Mouse (Mus musculus) myocyte (in vitro differentiated cells): Measurements from ENCODE around the gene Snrpa. TPM values are rescaled to one million over a fixed set of nuclear protein-coding genes. Genes with fewer than 3 reads are reported as not detected.
"Not testable (repeated sequence)": the region's sequence is repeated elsewhere in the genome, so short reads cannot be mapped to it uniquely, and the experiment has no call there.

Experiments used
- H3K27me3 ChIP-seq: one replicate; pipeline ENCODE4 v1.6.1; 2011; ENCODE audit not compliant: control insufficient read depth, insufficient read depth, insufficient read length
- H3K36me3 ChIP-seq: one replicate; pipeline ENCODE4 v1.6.1; 2011; ENCODE audit not compliant: control insufficient read depth, insufficient read depth
- H3K4me2 ChIP-seq: one replicate; pipeline ENCODE4 v1.6.1; 2011; ENCODE audit warnings: low read depth, control low read depth
- H3K4me3 ChIP-seq: one replicate; pipeline ENCODE4 v1.5.1; 2011; ENCODE audit warnings: mild to moderate bottlenecking, control low read depth, moderate library complexity
- H3K79me2 ChIP-seq: one replicate; pipeline ENCODE4 v1.6.1; 2011; ENCODE audit not compliant: control insufficient read depth, insufficient read depth
- H3ac ChIP-seq: one replicate; pipeline ENCODE4 v1.6.1; 2011; ENCODE audit not compliant: control insufficient read depth, insufficient read length
- CEBPB ChIP-seq: IDR thresholded peaks from 2 replicates; pipeline ENCODE4 v1.6.1; 2011; ENCODE audit warnings: mild to moderate bottlenecking, moderate library complexity; ENCODE audit not compliant: poor library complexity, insufficient read depth, severe bottlenecking
- E2F4 ChIP-seq: IDR thresholded peaks from one replicate; pipeline ENCODE4 v1.6.1; 2011; ENCODE audit warnings: mild to moderate bottlenecking, control low read depth, moderate library complexity; ENCODE audit not compliant: insufficient read depth
- MAX ChIP-seq: IDR thresholded peaks from one replicate; pipeline ENCODE4 v1.6.1; 2011; ENCODE audit warnings: low read depth, mild to moderate bottlenecking, control low read depth
- MYOD1 ChIP-seq, 3 experiments: IDR thresholded peaks; one replicate each; pipeline ENCODE4 v1.6.1; 2011; ENCODE audit warnings: control low read depth in 2 of 3, low read depth in 2 of 3, mild to moderate bottlenecking in 2 of 3, moderate library complexity in 1 of 3; ENCODE audit not compliant: insufficient read length in 2 of 3, control insufficient read depth in 1 of 3
- MYOG ChIP-seq, 3 experiments: IDR thresholded peaks; one replicate each; pipeline ENCODE4 v1.6.1; 2011; ENCODE audit warnings: control low read depth in 2 of 3, low read depth in 2 of 3, mild to moderate bottlenecking in 2 of 3; ENCODE audit not compliant: insufficient read length in 2 of 3, control insufficient read depth in 1 of 3, insufficient read depth in 1 of 3
- POLR2A ChIP-seq: IDR thresholded peaks from one replicate; pipeline ENCODE4 v1.6.1; 2011; ENCODE audit warnings: low read depth, mild to moderate bottlenecking, control low read depth, moderate library complexity; ENCODE audit not compliant: insufficient read length
- POLR2AphosphoS2 ChIP-seq: IDR thresholded peaks from one replicate; pipeline ENCODE4 v1.6.1; 2011; ENCODE audit warnings: low read depth, control low read depth; ENCODE audit not compliant: insufficient read length
- REST ChIP-seq: IDR thresholded peaks from one replicate; pipeline ENCODE4 v1.6.1; 2011; ENCODE audit warnings: mild to moderate bottlenecking, control low read depth, moderate library complexity; ENCODE audit not compliant: insufficient read depth, insufficient read length
- SRF ChIP-seq: IDR thresholded peaks from one replicate; pipeline ENCODE4 v1.6.1; 2011; ENCODE audit warnings: low read depth; ENCODE audit not compliant: control insufficient read depth, insufficient read length
- TCF12 ChIP-seq: IDR thresholded peaks from one replicate; pipeline ENCODE4 v1.6.1; 2011; ENCODE audit warnings: mild to moderate bottlenecking, control low read depth; ENCODE audit not compliant: poor library complexity, insufficient read depth, severe bottlenecking
- TCF3 ChIP-seq: IDR thresholded peaks from one replicate; pipeline ENCODE4 v1.6.1; 2011; ENCODE audit warnings: low read depth, control low read depth; ENCODE audit not compliant: insufficient read length
- USF1 ChIP-seq: IDR thresholded peaks from one replicate; pipeline ENCODE4 v1.6.1; 2011; ENCODE audit warnings: low read depth, mild to moderate bottlenecking, control low read depth, moderate library complexity
- polyA plus RNA-seq: library from polyadenylated mRNA; unstranded; fragments of >200 nt; fragmentation: generic; extraction: Trizol; gene quantifications from one replicate; pipeline ENCODE4 v1.2.1, GENCODE M21; 2012; ENCODE audit warnings: missing spikeins

The Snrpa gene
- 166 TPM for polyA plus RNA-seq

DNA sequence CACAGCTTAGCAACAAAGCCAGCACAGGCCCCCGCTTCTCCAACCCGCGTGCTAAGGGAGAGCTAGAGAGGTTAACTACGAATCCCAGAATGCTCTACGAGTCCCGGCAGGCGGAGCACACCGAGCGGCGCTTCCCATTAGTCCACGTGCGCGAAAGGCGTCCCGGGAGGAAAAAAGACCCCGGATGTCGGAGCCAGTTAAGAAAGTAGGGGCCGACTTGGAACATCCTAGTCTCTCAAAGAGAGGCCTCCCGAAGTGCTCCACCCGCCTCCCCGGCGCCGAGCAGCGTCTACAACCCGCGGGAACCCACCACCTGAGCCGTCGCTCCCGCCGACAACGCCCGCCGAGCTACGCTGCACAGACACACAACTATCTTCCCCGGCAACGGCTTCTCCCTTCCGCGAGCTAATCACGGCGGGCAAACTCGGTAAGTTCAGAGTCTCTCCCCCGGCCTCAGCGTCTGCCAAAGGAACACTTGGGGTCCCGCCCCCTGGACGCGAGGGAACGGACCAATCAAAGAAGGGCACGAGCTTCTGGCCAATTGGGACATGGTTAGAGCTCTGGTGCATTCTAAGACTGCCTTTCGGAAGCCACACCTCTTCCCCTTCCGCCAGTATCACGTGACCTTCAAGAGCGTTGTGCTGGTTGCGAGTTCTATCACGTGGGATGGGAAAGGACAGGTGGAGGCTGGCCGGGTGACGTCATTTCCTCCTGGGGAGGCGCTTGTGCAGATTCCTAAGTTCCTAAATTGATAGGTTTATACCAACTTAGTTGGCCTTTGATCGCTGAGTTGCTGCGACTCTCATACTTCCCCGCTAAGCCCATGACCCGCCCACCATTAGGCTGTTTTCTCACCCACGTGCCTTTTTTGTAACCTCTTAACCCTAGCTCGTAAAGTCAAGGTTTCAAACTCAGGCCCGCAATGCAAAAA lies at the start of gene Snrpa, which contains the start of gene BC024978:
Snrpa (minus strand) TSS at position 591 of the 931 bp plus-strand sequence.
BC024978 (plus strand) TSS at position 101 of the 931 bp plus-strand sequence.
- H3K36me3 ChIP-seq: peaks cover 20% of the 10 kb centered on the region
- TF ChIP-seq POLR2A (peak; percentile 54), MYOG (IDR thresholded peaks at IDR 0.05; ENCODE audit: control insufficient read depth in 1 of 3, insufficient read depth in 1 of 3, insufficient read length in 2 of 3, low read depth in 2 of 3) (peak in 2 of 3 experiments; percentile 24 to 84), TCF12 (peak; percentile 16), E2F4 (no peak), TCF3 (no peak), USF1 (peak; percentile 99), MAX (peak; percentile 45), MYOD1 (IDR thresholded peaks at IDR 0.05; ENCODE audit: control insufficient read depth in 1 of 3, insufficient read length in 2 of 3, low read depth in 2 of 3) (peak in 2 of 3 experiments; percentile 86 to 89), SRF (peak; percentile 18), POLR2AphosphoS2 (peak; percentile 39)
- peak within 1 kb of the TSS; percentile 80 for H3ac ChIP-seq
- H3K27me3 ChIP-seq: no peaks in the 10 kb centered on the region
- H3K79me2 ChIP-seq: peaks cover 38% of the 10 kb centered on the region
- H3K4me3 ChIP-seq: peak within 1 kb of the TSS; percentile 80
- H3K4me2 ChIP-seq: peak within 1 kb of the TSS; percentile 100

DNA sequence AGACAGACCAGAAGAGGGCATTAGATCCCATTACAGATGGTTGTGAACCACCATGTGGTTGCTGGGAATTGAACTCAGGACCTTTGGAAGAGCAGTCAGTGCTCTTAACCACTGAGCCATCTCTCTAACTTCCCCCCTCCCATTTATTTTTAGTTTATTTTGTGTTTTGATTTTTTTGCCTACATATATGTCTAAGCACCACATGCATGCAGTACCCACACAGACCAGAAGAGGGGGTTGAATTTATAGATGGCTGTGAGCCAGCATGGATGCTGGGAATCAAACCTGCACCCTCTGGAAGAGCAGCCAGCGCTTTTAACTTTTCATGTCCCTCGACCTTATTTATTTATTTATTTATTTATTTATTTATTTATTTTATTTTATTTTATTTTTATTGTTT lies 48.0 kb upstream of the Snrpa start:
- not testable (repeated sequence) for H3K27me3 ChIP-seq, H3K4me2 ChIP-seq, H3K36me3 ChIP-seq, H3K4me3 ChIP-seq, H3K79me2 ChIP-seq, H3ac ChIP-seq

DNA sequence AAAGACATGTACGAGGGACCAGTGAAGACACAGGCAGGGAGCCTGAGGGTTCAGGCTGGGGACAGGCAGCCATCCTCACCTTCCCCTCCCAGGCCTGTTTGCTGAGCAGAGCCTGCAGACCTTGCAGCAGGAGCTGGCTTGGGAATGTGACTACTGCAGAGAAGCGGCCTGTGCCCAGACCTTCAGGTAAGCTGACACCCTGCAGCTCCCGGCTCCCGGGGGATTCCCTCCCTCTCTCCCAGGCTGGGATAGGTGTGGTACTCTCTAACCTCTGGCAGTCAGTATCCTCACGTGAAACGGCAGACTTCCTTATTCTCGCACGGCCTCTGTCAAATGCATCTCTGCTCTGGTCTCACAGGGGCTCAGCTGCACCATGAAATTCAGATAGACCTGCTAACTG lies 47.1 kb upstream of the Snrpa start:
- no peak for TF ChIP-seq CEBPB
- TF ChIP-seq MAX: no peak
- no peak for TF ChIP-seq TCF12
- no peak for TF ChIP-seq MYOD1 (IDR thresholded peaks at IDR 0.05; ENCODE audit: control insufficient read depth in 1 of 3, insufficient read length in 2 of 3, low read depth in 2 of 3)
- TF ChIP-seq POLR2A: no peak
- TF ChIP-seq POLR2AphosphoS2: no peak
- no peak for TF ChIP-seq SRF
- TF ChIP-seq TCF3: no peak
- TF ChIP-seq REST: no peak
- no peak for TF ChIP-seq E2F4
- TF ChIP-seq MYOG (IDR thresholded peaks at IDR 0.05; ENCODE audit: control insufficient read depth in 1 of 3, insufficient read depth in 1 of 3, insufficient read length in 2 of 3, low read depth in 2 of 3): no peak
- no peak for TF ChIP-seq USF1
- Histone ChIP-seq H3K79me2 (no peaks in the 10 kb centered on the region), H3K36me3 (no peaks in the 10 kb centered on the region), H3K4me2 (no peak overlapping the region), H3K27me3 (no peaks in the 10 kb centered on the region), H3ac (no peak overlapping the region), H3K4me3 (no peak overlapping the region)

DNA sequence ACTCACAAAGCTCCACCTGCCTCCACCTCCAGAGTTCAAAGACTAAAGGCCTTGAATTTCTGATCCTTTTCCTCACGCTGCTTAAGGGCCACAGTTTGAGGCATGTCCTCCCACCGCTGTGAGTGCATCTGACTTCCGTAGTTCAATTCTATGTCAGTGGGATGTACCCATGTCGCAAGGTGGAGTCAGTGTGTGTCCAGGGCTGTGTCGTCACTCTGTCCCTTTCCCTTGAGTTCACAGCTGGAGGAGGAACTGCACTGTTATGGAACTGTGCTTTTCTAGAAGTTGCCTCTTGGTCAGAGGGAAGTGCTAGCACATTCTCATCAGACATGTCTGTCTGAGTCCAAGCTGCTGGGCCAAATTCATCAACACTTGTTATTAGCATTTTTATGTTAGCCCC lies 42.5 kb upstream of the Snrpa start:
- no peaks in the 10 kb centered on the region for H3K79me2 ChIP-seq
- no peaks in the 10 kb centered on the region for H3K36me3 ChIP-seq
- TF ChIP-seq POLR2A (no peak), MAX (no peak), REST (no peak), USF1 (no peak), TCF3 (no peak), TCF12 (no peak), E2F4 (no peak), SRF (no peak), MYOD1 (IDR thresholded peaks at IDR 0.05; ENCODE audit: control insufficient read depth in 1 of 3, insufficient read length in 2 of 3, low read depth in 2 of 3) (no peak), CEBPB (no peak), MYOG (IDR thresholded peaks at IDR 0.05; ENCODE audit: control insufficient read depth in 1 of 3, insufficient read depth in 1 of 3, insufficient read length in 2 of 3, low read depth in 2 of 3) (no peak), POLR2AphosphoS2 (no peak)
- no peaks in the 10 kb centered on the region for H3K27me3 ChIP-seq
- H3K4me2 ChIP-seq: no peak overlapping the region
- no peak overlapping the region for H3K4me3 ChIP-seq
- H3ac ChIP-seq: no peak overlapping the region

DNA sequence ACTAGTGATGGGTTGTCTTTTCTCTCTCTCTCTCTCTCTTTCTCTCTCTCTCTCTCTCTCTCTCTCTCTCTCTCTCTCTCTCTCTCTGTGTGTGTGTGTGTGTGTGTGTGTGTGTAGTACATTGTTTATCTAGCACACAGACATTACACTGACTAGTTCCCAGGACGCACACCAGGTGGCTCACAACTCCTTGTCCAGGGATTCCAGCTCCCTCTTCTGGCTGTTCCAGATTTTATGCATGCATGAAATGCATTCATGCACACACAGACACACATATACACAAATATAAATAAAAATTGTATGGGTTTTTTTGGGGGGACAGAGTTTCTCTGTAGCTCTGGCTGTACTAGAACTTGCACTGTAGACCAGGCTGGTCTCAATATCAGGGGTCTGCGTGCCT lies 41.5 kb upstream of the Snrpa start:
- no peak for TF ChIP-seq MYOD1 (IDR thresholded peaks at IDR 0.05; ENCODE audit: control insufficient read depth in 1 of 3, insufficient read length in 2 of 3, low read depth in 2 of 3)
- no peak for TF ChIP-seq MAX
- TF ChIP-seq CEBPB: no peak
- TF ChIP-seq E2F4: no peak
- no peak for TF ChIP-seq POLR2AphosphoS2
- TF ChIP-seq REST: no peak
- no peak for TF ChIP-seq POLR2A
- no peak for TF ChIP-seq TCF3
- no peak for TF ChIP-seq SRF
- TF ChIP-seq TCF12: no peak
- TF ChIP-seq USF1: no peak
- TF ChIP-seq MYOG (IDR thresholded peaks at IDR 0.05; ENCODE audit: control insufficient read depth in 1 of 3, insufficient read depth in 1 of 3, insufficient read length in 2 of 3, low read depth in 2 of 3): no peak
- Histone ChIP-seq H3K36me3 (no peaks in the 10 kb centered on the region), H3K79me2 (no peaks in the 10 kb centered on the region), H3K27me3 (no peaks in the 10 kb centered on the region), H3K4me3 (no peak overlapping the region), H3K4me2 (no peak overlapping the region), H3ac (no peak overlapping the region)
